Mouse (Mus musculus) midbrain, embryonic 16.5 days (tissue): ENCODE results near the gene Gba2. TPM values are rescaled to one million over a fixed set of nuclear protein-coding genes. Genes with fewer than 3 reads are reported as not detected.
"Not testable (repeated sequence)": the region's sequence is repeated elsewhere in the genome, so short reads cannot be mapped to it uniquely, and the experiment has no call there.

Source experiments
- ATAC-seq: fragments of 200-750 bp; cut with Nextera tagmentation; 2 replicates; pipeline ENCODE4 v1.8.0; 2017; ENCODE audit warnings: moderate TSS enrichment
- H3K27ac ChIP-seq: fragments of 300-500 bp; sonication (generic); 2 replicates; pipeline ENCODE4 v1.5.1; 2014; ENCODE audit warnings: mild to moderate bottlenecking, low read length, mixed read lengths
- H3K27me3 ChIP-seq: fragments of 300-500 bp; sonication (generic); 2 replicates; pipeline ENCODE4 v1.6.1; 2014; ENCODE audit warnings: low read depth, low read length, mixed read lengths; ENCODE audit not compliant: control insufficient read depth, insufficient read depth
- H3K36me3 ChIP-seq: fragments of 300-500 bp; sonication (generic); 2 replicates; pipeline ENCODE4 v1.6.1; 2014; ENCODE audit warnings: mild to moderate bottlenecking, low read length, moderate library complexity, mixed read lengths; ENCODE audit not compliant: control insufficient read depth, insufficient read depth
- H3K4me1 ChIP-seq: fragments of 300-500 bp; sonication (generic); 2 replicates; pipeline ENCODE4 v1.6.1; 2014; ENCODE audit warnings: mild to moderate bottlenecking, low read length, mixed read lengths; ENCODE audit not compliant: control insufficient read depth, insufficient read depth
- H3K4me2 ChIP-seq: fragments of 300-500 bp; sonication (generic); 2 replicates; pipeline ENCODE4 v1.6.1; 2014; ENCODE audit warnings: mild to moderate bottlenecking, low read length, mixed read lengths
- H3K4me3 ChIP-seq: fragments of 300-500 bp; sonication (generic); 2 replicates; pipeline ENCODE4 v1.5.1; 2014; ENCODE audit warnings: low read depth, mild to moderate bottlenecking, low read length, moderate library complexity, mixed read lengths
- H3K9ac ChIP-seq: fragments of 300-500 bp; sonication (generic); 2 replicates; pipeline ENCODE4 v1.6.1; 2014; ENCODE audit warnings: low read depth, low read length, mixed read lengths
- H3K9me3 ChIP-seq: fragments of 300-500 bp; sonication (generic); replicated peaks from 2 replicates; pipeline ENCODE4 v1.6.1; 2014; ENCODE audit warnings: mild to moderate bottlenecking, low read length, mixed read lengths; ENCODE audit not compliant: control insufficient read depth, poor library complexity, severe bottlenecking
- WGBS: fragments of 180-500 bp; shearing (Covaris S2); extraction: QIAGEN DNeasy Blood & Tissue Kit; methylation state at CpG from one replicate; pipeline ENCODE4 v1.1.7; 2014; 5-methylcytosine and 5-hydroxymethylcytosine counted together
- polyA plus RNA-seq: library from polyadenylated mRNA; unstranded; fragments of >200 nt; fragmentation: Nextera tagmentation; extraction: Ambion mirVana; gene quantifications from 2 replicates; pipeline ENCODE4 v1.2.1, GENCODE M21; 2015

Gba2 gene
- polyA plus RNA-seq, 1 experiment from 2014 or later, result 61.9 TPM

DNA sequence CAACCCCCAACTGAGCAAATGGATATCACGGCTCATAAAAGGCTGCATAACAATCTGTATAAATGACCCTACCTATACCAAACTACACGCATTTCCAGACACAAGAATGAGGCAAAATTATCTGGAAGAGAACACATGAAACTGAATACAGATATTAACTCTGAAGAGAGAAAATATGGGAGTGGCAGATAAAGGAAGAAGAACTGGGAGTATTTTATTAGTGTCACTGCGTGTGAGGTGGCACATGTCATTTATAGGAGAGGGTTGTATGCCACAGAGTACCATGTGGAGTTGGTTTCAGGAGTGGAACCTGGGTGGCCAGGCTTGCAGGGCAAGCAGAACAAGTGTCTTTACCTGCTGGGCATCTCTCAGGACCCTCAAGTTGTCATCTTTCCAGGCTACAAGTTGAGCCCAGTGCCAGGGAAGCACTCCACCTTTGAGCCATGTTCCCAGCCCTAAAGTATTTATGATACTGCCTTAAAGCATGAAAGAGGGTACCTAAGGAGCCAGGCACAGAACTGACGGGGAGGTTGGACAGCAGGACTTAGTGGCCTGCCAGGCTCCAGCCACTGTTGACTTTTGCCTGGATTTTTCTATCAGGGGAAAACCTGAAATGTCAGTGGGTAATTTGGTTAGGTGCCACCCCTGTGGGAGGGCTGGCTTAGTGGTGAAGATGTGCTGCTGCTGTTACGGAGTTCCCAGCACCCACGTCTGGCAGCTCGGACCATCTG lies 20.1 kb upstream of the Gba2 start:
- Histone ChIP-seq H3K9ac (no peak overlapping the region), H3K36me3 (no peaks in the 10 kb centered on the region), H3K4me1 (no peaks in the 10 kb centered on the region), H3K27ac (no peak overlapping the region), H3K27me3 (no peaks in the 10 kb centered on the region), H3K4me2 (no peak overlapping the region), H3K9me3 (no peaks in the 10 kb centered on the region), H3K4me3 (no peak overlapping the region)
- 93% methylated on average over 7 of the region's 7 CpGs for WGBS
- no peak for ATAC-seq

DNA sequence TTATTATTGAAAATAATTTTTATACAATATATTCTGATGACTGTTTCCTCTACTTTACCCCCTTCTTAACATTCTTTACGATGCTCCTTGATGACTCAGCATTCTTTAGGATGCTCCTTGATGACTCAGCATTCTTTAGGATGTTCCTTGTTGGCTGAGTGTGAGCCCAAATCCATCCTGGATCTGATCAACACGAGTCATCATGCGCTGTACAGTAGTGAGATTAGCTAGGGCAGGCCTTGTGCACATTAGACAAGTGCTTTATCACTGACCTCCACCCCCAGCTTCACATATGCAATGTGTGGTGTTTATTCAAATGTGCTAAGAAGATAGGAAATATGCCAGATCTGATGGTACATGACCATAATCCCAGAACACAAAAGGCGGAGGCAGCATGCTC lies 19.5 kb upstream of the Gba2 start:
- H3K4me3 ChIP-seq, result no peak overlapping the region
- no peaks in the 10 kb centered on the region for H3K4me1 ChIP-seq
- H3K9ac ChIP-seq, result no peak overlapping the region
- H3K36me3 ChIP-seq, result no peaks in the 10 kb centered on the region
- no peak for ATAC-seq
- no peaks in the 10 kb centered on the region for H3K27me3 ChIP-seq
- H3K9me3 ChIP-seq, result no peaks in the 10 kb centered on the region
- WGBS, result 84% methylated on average over 4 of the region's 4 CpGs
- H3K27ac ChIP-seq, result no peak overlapping the region
- no peak overlapping the region for H3K4me2 ChIP-seq

GRCm38 (mm10) chr4:43596597-43596996 lies 17.9 kb upstream of the Gba2 start:
- ATAC-seq, H3K27ac ChIP-seq, H3K27me3 ChIP-seq, H3K4me1 ChIP-seq, H3K4me2 ChIP-seq, H3K9me3 ChIP-seq, H3K4me3 ChIP-seq, H3K9ac ChIP-seq, H3K36me3 ChIP-seq: not testable (repeated sequence)
- WGBS, result 88% methylated on average over 2 of the region's 2 CpGs

DNA sequence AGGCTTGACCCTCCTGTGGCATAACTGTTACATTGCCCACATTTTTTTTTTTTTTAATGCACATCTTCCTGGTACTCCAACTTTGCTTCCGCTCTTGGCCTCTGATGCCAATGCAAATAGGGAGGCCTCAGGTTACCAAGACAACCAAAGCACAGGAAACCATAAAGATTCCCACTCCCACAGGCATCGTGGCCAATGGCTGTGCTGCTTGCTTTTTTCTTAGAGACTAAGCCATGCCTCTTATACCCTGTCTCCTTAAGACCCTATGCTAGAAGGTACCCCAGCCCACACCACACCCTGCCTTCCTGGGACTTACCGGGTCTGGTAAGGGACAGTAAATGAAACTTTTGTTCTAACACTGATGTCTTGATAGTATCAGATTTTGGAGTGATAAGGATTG lies 14.8 kb upstream of the Gba2 start:
- no peaks in the 10 kb centered on the region for H3K27me3 ChIP-seq
- no peak overlapping the region for H3K4me3 ChIP-seq
- H3K9ac ChIP-seq, result no peak overlapping the region
- no peaks in the 10 kb centered on the region for H3K4me1 ChIP-seq
- H3K27ac ChIP-seq, result no peak overlapping the region
- no peaks in the 10 kb centered on the region for H3K36me3 ChIP-seq
- no peak overlapping the region for H3K4me2 ChIP-seq
- ATAC-seq, result no peak
- no peaks in the 10 kb centered on the region for H3K9me3 ChIP-seq
- WGBS, result 69% methylated on average over 3 of the region's 3 CpGs

GRCm38 (mm10) chr4:43591961-43592360 lies 13.3 kb upstream of the Gba2 start:
- no peak overlapping the region for H3K9ac ChIP-seq
- H3K27me3 ChIP-seq, result no peaks in the 10 kb centered on the region
- 80% methylated on average over 3 of the region's 3 CpGs for WGBS
- no peaks in the 10 kb centered on the region for H3K36me3 ChIP-seq
- no peaks in the 10 kb centered on the region for H3K9me3 ChIP-seq
- no peaks in the 10 kb centered on the region for H3K4me1 ChIP-seq
- ATAC-seq, result no peak
- H3K4me3 ChIP-seq, result no peak overlapping the region
- H3K27ac ChIP-seq, result no peak overlapping the region
- no peak overlapping the region for H3K4me2 ChIP-seq

DNA sequence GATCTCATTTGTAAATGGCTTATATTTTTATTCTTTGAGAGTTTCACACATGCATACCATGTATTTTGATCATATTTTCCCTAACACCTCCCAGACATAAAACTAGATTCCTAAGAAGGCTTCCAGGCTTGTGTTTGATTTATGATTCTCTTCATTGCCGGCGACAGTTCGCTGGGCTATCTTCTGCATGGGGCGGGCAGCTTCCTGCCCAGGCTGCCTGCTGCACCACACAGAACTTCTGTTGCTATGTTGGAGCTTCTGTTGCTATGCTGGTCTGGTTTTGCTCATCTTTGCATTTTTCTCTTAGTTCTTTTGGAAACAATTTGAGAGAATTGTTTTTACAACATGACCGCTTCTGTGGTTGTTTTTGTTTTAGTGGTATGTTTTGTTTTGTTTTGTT lies 12.9 kb upstream of the Gba2 start:
- WGBS, result 86% methylated on average over 5 of the region's 5 CpGs
- no peak overlapping the region for H3K27ac ChIP-seq

GRCm38 (mm10) chr4:43587681-43588080 lies 9.0 kb upstream of the Gba2 start:
- Histone ChIP-seq H3K9me3 (no peaks in the 10 kb centered on the region), H3K27me3 (no peaks in the 10 kb centered on the region), H3K27ac (no peak overlapping the region), H3K4me3 (no peak overlapping the region), H3K36me3 (peaks cover 13% of the 10 kb centered on the region; the same call in 1 of the 2 replicates), H3K4me1 (no peaks in the 10 kb centered on the region), H3K9ac (no peak overlapping the region), H3K4me2 (no peak overlapping the region)
- ATAC-seq, result no peak
- WGBS, result 71% methylated on average over 7 of the region's 7 CpGs

More for the DNA sequence above, 12.9 kb upstream of the Gba2 start:
- no peak overlapping the region for H3K4me3 ChIP-seq
- no peak overlapping the region for H3K4me2 ChIP-seq
- no peaks in the 10 kb centered on the region for H3K9me3 ChIP-seq
- H3K9ac ChIP-seq, result no peak overlapping the region
- H3K36me3 ChIP-seq, result no peaks in the 10 kb centered on the region
- no peaks in the 10 kb centered on the region for H3K4me1 ChIP-seq
- ATAC-seq, result no peak
- no peaks in the 10 kb centered on the region for H3K27me3 ChIP-seq

DNA sequence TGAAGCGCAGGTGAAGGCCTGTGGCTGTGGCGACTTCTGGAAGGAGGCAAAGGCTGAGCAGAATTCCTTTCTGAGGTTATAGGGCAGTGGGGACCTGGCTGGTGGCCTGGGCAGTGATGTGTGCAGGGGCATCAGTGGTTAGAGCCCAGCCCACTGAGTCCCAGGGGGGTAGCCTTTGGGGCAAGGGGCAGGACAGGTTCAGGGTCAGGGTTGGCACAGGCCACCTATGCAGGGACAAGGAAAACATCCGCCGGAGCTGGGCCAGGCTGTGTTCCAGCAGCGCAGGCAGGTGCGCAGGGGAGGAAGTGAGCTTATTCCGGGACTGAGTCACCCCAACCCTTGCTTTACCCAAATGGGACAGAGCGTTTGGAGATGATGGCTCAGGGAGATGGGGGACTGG lies 7.7 kb upstream of the Gba2 start:
- Histone ChIP-seq H3K4me3 (no peak overlapping the region), H3K4me1 (no peaks in the 10 kb centered on the region), H3K27ac (no peak overlapping the region), H3K36me3 (peaks cover 20% of the 10 kb centered on the region; the same call in 1 of the 2 replicates), H3K4me2 (no peak overlapping the region), H3K9me3 (no peaks in the 10 kb centered on the region), H3K27me3 (no peaks in the 10 kb centered on the region), H3K9ac (no peak overlapping the region)
- no peak for ATAC-seq
- 82% methylated on average over 7 of the region's 8 CpGs for WGBS

GRCm38 (mm10) chr4:43585682-43586081 lies 7.0 kb upstream of the Gba2 start:
- no peaks in the 10 kb centered on the region for H3K4me1 ChIP-seq
- H3K4me3 ChIP-seq, result no peak overlapping the region
- no peak; the same call in 1 of the 2 replicates for ATAC-seq
- peaks cover 24% of the 10 kb centered on the region for H3K36me3 ChIP-seq
- no peak overlapping the region for H3K27ac ChIP-seq
- H3K27me3 ChIP-seq, result no peaks in the 10 kb centered on the region
- 55% methylated on average over 10 of the region's 10 CpGs for WGBS
- no peaks in the 10 kb centered on the region for H3K9me3 ChIP-seq
- no peak overlapping the region for H3K9ac ChIP-seq
- no peak overlapping the region for H3K4me2 ChIP-seq
